Mouse (Mus musculus) forebrain, embryonic 16.5 days (tissue): ENCODE measurements around the gene Faap20. TPM values are rescaled to one million over a fixed set of nuclear protein-coding genes. Genes with fewer than 3 reads are reported as not detected.
A peak's percentile ranks its signal among the peaks of the same experiment; 100 is the strongest.

ENCODE experiments used
- ATAC-seq: fragments of 200-750 bp; cut with Nextera tagmentation; 2 replicates; pipeline ENCODE4 v1.8.0; 2017; ENCODE audit warnings: mild to moderate bottlenecking, moderate library complexity
- H3K27ac ChIP-seq: fragments of 300-500 bp; sonication (generic); 2 replicates; pipeline ENCODE4 v1.5.1; 2014; ENCODE audit warnings: low read length, control low read depth
- H3K27me3 ChIP-seq: fragments of 300-500 bp; sonication (generic); replicated peaks from 2 replicates; pipeline ENCODE4 v1.6.1; 2014; ENCODE audit warnings: low read length; ENCODE audit not compliant: control insufficient read depth, insufficient read depth
- H3K36me3 ChIP-seq: fragments of 300-500 bp; sonication (generic); 2 replicates; pipeline ENCODE4 v1.6.1; 2014; ENCODE audit not compliant: control insufficient read depth, insufficient read depth
- H3K4me1 ChIP-seq: fragments of 300-500 bp; sonication (generic); replicated peaks from 2 replicates; pipeline ENCODE4 v1.6.1; 2014; ENCODE audit warnings: low read length; ENCODE audit not compliant: control insufficient read depth, insufficient read depth
- H3K4me2 ChIP-seq: fragments of 300-500 bp; sonication (generic); 2 replicates; pipeline ENCODE4 v1.6.1; 2014; ENCODE audit warnings: mild to moderate bottlenecking, low read length, control low read depth
- H3K4me3 ChIP-seq: fragments of 300-500 bp; sonication (generic); replicated peaks from 2 replicates; pipeline ENCODE4 v1.5.1; 2014; ENCODE audit warnings: mild to moderate bottlenecking, low read length, control low read depth
- H3K9ac ChIP-seq: fragments of 300-500 bp; sonication (generic); replicated peaks from 2 replicates; pipeline ENCODE4 v1.6.1; 2014; ENCODE audit warnings: low read depth, low read length, control low read depth
- H3K9me3 ChIP-seq: fragments of 300-500 bp; sonication (generic); 2 replicates; pipeline ENCODE4 v1.6.1; 2016; ENCODE audit warnings: low read length; ENCODE audit not compliant: control insufficient read depth
- WGBS: fragments of 180-500 bp; shearing (Covaris S2); extraction: QIAGEN DNeasy Blood & Tissue Kit; methylation state at CpG from one replicate; pipeline ENCODE4 v1.1.7; 2014; 5-methylcytosine and 5-hydroxymethylcytosine counted together
- polyA plus RNA-seq: library from polyadenylated mRNA; unstranded; fragments of >200 nt; fragmentation: Nextera tagmentation; extraction: Ambion mirVana; gene quantifications from 2 replicates; pipeline ENCODE4 v1.2.1, GENCODE M21; 2015

Faap20 gene
- polyA plus RNA-seq, 1 experiment from 2014 or later = 79.4 TPM

DNA sequence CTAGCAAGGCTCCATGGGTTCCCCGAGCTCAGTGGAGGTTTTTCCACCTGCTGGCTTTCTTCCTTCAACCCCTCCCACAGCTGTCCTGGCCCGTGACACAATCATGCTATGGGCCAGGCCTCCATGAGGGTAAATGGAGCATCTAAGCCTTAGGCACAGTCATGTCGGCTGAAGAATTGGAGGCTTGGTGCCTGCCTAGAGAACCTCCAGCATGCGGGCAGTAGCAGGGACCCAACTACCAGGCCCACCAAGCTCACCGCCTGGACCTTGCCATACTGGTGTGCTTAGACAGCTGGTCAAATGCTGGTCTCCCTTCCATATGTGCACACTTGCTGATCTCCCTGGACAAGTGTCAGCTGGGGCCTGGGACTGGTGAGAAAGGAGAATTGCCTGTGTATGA, 23.7 kb upstream of the Faap20 start:
- no peaks in the 10 kb centered on the region for H3K36me3 ChIP-seq
- WGBS = 79% methylated on average over 5 of the region's 5 CpGs
- peaks cover 9% of the 10 kb centered on the region for H3K4me1 ChIP-seq
- H3K9ac ChIP-seq = no peak overlapping the region
- ATAC-seq = no peak
- no peak overlapping the region for H3K4me2 ChIP-seq
- no peak overlapping the region for H3K27ac ChIP-seq
- no peaks in the 10 kb centered on the region for H3K9me3 ChIP-seq
- H3K4me3 ChIP-seq = no peak overlapping the region
- H3K27me3 ChIP-seq = no peaks in the 10 kb centered on the region; the same call in 1 of the 2 replicates

DNA sequence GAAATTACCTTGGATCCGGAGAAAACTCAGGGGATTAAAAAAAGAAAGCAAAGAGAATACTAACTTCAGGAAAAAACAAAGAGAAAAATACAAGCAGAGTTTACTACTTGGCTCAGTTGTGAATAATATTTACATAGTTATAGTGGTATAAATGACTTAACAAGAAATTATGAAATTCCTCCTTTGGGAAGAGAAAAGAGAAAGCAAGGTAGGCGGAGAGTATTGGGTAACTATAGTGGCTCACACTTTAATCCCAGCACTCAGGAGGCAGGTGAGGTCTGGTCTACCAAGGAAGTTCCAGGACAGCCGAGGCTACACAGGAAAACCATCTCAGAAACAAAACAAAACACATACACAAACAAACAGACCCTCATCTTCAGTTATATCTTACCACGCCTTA, 21.6 kb upstream of the Faap20 start:
- WGBS = 89% methylated on average over 4 of the region's 4 CpGs
- H3K27ac ChIP-seq = no peak overlapping the region
- no peaks in the 10 kb centered on the region for H3K36me3 ChIP-seq
- no peak overlapping the region for H3K9ac ChIP-seq
- no peak overlapping the region for H3K4me2 ChIP-seq
- ATAC-seq = no peak
- H3K9me3 ChIP-seq = no peaks in the 10 kb centered on the region
- no peaks in the 10 kb centered on the region; the same call in 1 of the 2 replicates for H3K27me3 ChIP-seq
- H3K4me3 ChIP-seq = no peak overlapping the region
- peaks cover 3% of the 10 kb centered on the region; the same call in 1 of the 2 replicates for H3K4me1 ChIP-seq

- Histone ChIP-seq H3K27me3 (no peaks in the 10 kb centered on the region; the same call in 1 of the 2 replicates), H3K9me3 (no peaks in the 10 kb centered on the region), H3K27ac (no peak overlapping the region), H3K36me3 (no peaks in the 10 kb centered on the region), H3K4me2 (no peak overlapping the region), H3K4me3 (no peak overlapping the region), H3K4me1 (peaks cover 6% of the 10 kb centered on the region), H3K9ac (no peak overlapping the region)
- WGBS = 85% methylated on average over 5 of the region's 5 CpGs
- no peak for ATAC-seq
Measured at GRCm38 (mm10) chr4:155228461-155228860, 21.1 kb upstream of the Faap20 start.

DNA sequence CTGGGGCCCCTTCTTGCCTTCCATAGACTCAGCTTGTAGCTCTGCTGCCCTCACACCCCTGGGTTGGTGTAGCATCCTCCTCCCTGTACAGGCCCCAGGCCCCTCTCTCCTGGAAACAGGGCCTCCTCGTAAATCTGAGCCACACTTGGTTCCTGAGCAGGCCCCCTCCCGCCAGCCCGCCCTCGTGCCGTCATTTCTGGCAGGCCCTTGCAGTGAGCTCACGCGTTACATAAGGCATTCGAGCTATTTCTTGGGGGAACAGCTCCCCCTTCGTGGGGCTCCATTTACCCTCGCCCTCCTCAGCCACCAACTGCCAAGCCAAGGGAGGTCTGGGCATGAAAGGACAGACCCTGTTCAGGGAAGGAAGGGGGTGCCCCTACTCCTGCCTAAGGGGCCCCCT, 15.7 kb upstream of the Faap20 start:
- ATAC-seq = peak; percentile 49
- no peaks in the 10 kb centered on the region for H3K27me3 ChIP-seq
- H3K9ac ChIP-seq = peak overlapping the region; percentile 38
- WGBS = 10% methylated on average over 10 of the region's 10 CpGs
- H3K9me3 ChIP-seq = no peaks in the 10 kb centered on the region
- H3K36me3 ChIP-seq = no peaks in the 10 kb centered on the region
- H3K4me3 ChIP-seq = no peak overlapping the region
- peak overlapping the region; percentile 98 for H3K27ac ChIP-seq
- peaks cover 34% of the 10 kb centered on the region for H3K4me1 ChIP-seq
- H3K4me2 ChIP-seq = no peak overlapping the region

DNA sequence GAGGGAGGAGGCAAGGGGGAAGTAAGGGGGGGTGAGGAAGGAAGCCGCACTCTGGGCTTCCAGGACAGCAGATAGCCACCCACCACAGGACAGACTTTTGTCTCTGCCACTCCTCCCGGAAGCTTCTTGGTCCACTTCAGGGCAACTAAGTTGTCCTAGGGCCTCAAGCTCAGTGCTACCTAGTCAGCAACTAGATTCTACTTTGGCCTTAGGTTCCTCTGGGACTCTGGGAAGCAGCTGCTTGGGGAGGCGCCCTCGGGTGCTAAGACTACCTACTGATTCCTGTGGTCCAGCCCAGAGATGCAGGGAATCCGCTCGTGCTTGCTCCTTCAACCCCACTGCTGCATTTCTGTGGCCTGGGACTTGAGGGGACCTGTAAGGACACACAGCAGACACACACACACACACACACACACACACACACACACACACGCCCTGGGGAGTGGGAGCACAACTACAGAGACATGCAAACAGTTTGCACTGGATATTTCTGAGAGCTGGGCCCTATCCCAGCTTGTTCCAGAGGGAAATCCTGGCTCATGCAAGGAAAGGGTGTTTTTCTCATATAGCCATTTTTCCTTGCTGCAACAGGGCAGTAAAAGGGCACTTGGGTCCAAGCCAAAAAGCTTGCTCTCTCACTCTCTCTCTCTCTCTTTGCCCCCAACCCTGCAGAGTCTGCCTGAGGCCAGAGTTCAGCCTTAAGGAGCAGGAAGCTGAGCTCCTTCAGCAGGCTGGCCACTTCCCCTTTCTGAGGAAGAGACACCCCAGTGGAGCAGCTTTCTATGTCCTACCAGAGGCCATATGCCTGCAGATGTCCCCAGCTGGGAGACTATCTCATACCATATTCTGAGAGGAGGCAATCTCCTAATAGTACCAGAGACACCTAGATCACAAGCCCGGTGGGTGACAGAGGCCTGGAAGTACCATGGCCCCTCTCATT, 15.0 kb upstream of the Faap20 start:
- H3K4me2 ChIP-seq = peak overlapping the region; percentile 53
- ATAC-seq = peak; percentile 11
- H3K9ac ChIP-seq = peak overlapping the region; percentile 66
- peak overlapping the region; percentile 98 for H3K27ac ChIP-seq
- 50% methylated on average over 8 of the region's 8 CpGs for WGBS
- no peaks in the 10 kb centered on the region for H3K9me3 ChIP-seq
- H3K4me3 ChIP-seq = no peak overlapping the region; the same call in 1 of the 2 replicates
- peaks cover 34% of the 10 kb centered on the region for H3K4me1 ChIP-seq
- no peaks in the 10 kb centered on the region for H3K27me3 ChIP-seq
- H3K36me3 ChIP-seq = no peaks in the 10 kb centered on the region

DNA sequence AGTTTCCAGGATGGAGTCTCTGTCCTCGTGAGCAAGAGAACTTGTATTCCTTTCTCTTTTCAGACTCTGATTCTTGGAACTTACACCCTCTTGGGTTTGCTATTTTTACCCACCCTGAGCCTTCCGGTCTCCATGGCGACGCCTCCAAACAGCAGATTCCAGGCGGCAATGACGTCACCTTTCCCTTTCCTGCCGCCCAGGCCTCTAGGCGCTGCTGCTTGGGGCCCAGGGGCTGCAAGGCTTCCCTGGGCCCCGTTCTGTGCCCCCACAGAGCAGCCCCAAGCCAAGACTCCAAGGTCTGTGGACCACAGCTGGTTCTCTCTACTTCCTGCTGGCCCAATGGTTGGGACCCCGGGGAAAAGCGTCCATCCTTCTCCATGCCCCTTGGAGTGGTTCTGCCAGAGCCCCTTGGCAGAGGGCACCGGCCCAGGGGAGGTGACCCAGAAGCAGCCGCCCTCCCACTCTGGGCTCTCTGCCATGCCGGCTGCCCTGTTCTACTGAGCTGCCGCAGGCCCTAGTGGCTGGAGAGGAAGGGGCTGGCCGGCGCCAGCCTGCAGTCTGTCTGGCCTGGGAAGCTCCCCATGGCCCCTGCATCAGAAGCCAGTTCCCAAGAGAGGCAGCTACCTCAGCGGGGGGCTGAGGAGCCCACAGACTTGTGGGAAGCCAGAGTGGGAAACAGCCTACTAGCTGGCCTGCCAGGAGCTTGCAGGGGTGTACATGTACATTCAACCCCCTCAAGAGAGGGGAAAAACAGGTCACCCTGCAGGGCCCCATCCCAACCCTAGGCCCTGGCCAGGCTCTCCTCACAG, 14.1 kb upstream of the Faap20 start:
- no peaks in the 10 kb centered on the region for H3K36me3 ChIP-seq
- peak; percentile 89 for ATAC-seq
- peak overlapping the region; percentile 66 for H3K9ac ChIP-seq
- 5% methylated on average over 17 of the region's 18 CpGs for WGBS
- peak overlapping the region; percentile 98 for H3K27ac ChIP-seq
- peaks cover 34% of the 10 kb centered on the region for H3K4me1 ChIP-seq
- peak overlapping the region; percentile 53 for H3K4me2 ChIP-seq
- H3K9me3 ChIP-seq = no peaks in the 10 kb centered on the region
- no peaks in the 10 kb centered on the region for H3K27me3 ChIP-seq
- peak overlapping the region; percentile 21 for H3K4me3 ChIP-seq

DNA sequence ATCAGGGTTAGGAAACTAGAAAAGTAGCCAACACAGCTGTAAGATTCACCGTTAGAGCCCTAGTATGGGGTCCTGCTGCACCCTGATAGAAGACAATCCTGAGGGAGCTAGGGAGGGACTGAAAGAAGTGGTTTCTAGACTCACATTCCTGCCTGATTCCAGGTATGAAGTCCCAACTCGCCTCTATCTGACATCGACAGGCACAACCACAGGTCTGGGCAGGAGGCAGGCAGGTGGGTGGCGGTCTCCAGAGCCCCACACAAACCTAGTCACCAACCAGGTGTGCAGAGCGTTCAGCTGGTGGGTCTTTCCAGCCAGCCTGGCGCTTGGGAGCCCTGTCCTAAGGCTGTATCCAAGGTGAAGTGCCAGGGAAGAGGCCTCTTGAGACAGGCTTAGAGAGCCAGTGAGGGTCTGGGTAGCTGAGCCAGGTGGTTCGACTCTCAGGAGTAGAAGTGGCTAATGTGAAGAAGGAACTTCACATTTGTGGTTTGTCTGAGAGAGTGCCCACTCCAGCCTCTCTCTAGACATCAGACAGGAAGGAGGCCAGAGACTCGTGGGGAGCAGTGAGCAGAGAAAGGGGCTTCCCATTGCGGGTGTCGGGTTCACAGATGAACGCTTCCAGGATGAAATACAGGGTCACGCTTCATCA, 12.7 kb upstream of the Faap20 start:
- H3K27me3 ChIP-seq = no peaks in the 10 kb centered on the region
- no peak overlapping the region for H3K9ac ChIP-seq
- no peaks in the 10 kb centered on the region for H3K36me3 ChIP-seq
- no peak overlapping the region for H3K4me3 ChIP-seq
- no peak overlapping the region for H3K4me2 ChIP-seq
- no peak overlapping the region for H3K27ac ChIP-seq
- 84% methylated on average over 12 of the region's 12 CpGs for WGBS
- no peaks in the 10 kb centered on the region for H3K9me3 ChIP-seq
- ATAC-seq = no peak
- peaks cover 34% of the 10 kb centered on the region for H3K4me1 ChIP-seq

DNA sequence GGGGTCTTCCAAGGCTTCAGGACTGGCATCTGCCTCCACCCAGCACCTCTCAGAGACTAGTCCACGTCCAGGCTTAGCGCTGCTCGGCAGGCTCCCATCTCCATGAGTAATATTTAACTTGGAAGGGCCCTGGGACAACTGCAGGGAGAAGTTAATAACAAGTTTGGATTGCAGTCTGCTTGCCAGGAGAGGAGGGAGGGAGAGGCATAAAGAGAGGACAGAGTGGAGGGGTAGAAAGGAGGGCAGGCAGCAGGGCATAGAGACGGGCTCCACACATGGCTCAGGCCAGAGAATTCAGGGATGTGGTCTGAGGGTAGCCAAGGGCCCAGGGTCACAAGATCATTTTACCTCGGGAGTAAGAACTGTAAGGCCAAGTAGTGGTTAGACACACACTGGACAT, 11.3 kb upstream of the Faap20 start:
- peaks cover 32% of the 10 kb centered on the region for H3K4me1 ChIP-seq
- WGBS = 77% methylated on average over 5 of the region's 5 CpGs
- no peaks in the 10 kb centered on the region for H3K27me3 ChIP-seq
- H3K27ac ChIP-seq = no peak overlapping the region
- no peak overlapping the region for H3K9ac ChIP-seq
- no peaks in the 10 kb centered on the region for H3K9me3 ChIP-seq
- H3K36me3 ChIP-seq = no peaks in the 10 kb centered on the region
- H3K4me2 ChIP-seq = no peak overlapping the region
- no peak for ATAC-seq
- H3K4me3 ChIP-seq = no peak overlapping the region

GRCm38 (mm10) chr4:155239494-155239893, 10.1 kb upstream of the Faap20 start:
- H3K4me2 ChIP-seq = no peak overlapping the region
- WGBS = 48% methylated on average over 6 of the region's 6 CpGs

More at GRCm38 (mm10) chr4:155239494-155239893, 10.1 kb upstream of the Faap20 start:
- no peak overlapping the region for H3K4me3 ChIP-seq
- H3K4me1 ChIP-seq = peaks cover 20% of the 10 kb centered on the region
- no peak overlapping the region for H3K9ac ChIP-seq
- H3K27me3 ChIP-seq = no peaks in the 10 kb centered on the region
- ATAC-seq = no peak
- H3K36me3 ChIP-seq = no peaks in the 10 kb centered on the region
- H3K9me3 ChIP-seq = no peaks in the 10 kb centered on the region
- H3K27ac ChIP-seq = no peak overlapping the region
